Mouse (Mus musculus) intestine, embryonic 15.5 days (tissue): ENCODE results near the gene Ash1l. TPM values are rescaled to one million over a fixed set of nuclear protein-coding genes. Genes with fewer than 3 reads are reported as not detected.

Experiments used
- ATAC-seq: fragments of 200-750 bp; cut with Nextera tagmentation; 2 replicates; pipeline ENCODE4 v1.8.0; 2017; ENCODE audit warnings: moderate TSS enrichment, moderate library complexity
- H3K27ac ChIP-seq: fragments of 300-500 bp; sonication (generic); 2 replicates; pipeline ENCODE4 v1.5.1; 2015; ENCODE audit warnings: mild to moderate bottlenecking, inconsistent platforms
- H3K27me3 ChIP-seq: fragments of 300-500 bp; sonication (generic); replicated peaks from 2 replicates; pipeline ENCODE4 v1.6.1; 2015; ENCODE audit warnings: inconsistent platforms
- H3K36me3 ChIP-seq: fragments of 300-500 bp; sonication (generic); 2 replicates; pipeline ENCODE4 v1.6.1; 2015; ENCODE audit warnings: inconsistent platforms
- H3K4me1 ChIP-seq: fragments of 300-500 bp; sonication (generic); replicated peaks from 2 replicates; pipeline ENCODE4 v1.6.1; 2015; ENCODE audit warnings: inconsistent platforms
- H3K4me2 ChIP-seq: fragments of 300-500 bp; sonication (generic); replicated peaks from 2 replicates; pipeline ENCODE4 v1.6.1; 2015; ENCODE audit warnings: mild to moderate bottlenecking, inconsistent platforms
- H3K4me3 ChIP-seq: fragments of 300-500 bp; sonication (generic); replicated peaks from 2 replicates; pipeline ENCODE4 v1.5.1; 2015; ENCODE audit warnings: inconsistent platforms
- H3K9ac ChIP-seq: fragments of 300-500 bp; sonication (generic); 2 replicates; pipeline ENCODE4 v1.6.1; 2015; ENCODE audit warnings: inconsistent platforms
- H3K9me3 ChIP-seq: fragments of 300-500 bp; sonication (generic); 2 replicates; pipeline ENCODE4 v1.6.1; 2016; ENCODE audit warnings: inconsistent platforms
- WGBS: fragments of 180-500 bp; shearing (Covaris S2); methylation state at CpG from one replicate; pipeline ENCODE4 v1.1.7; 2015; 5-methylcytosine and 5-hydroxymethylcytosine counted together
- polyA plus RNA-seq: library from polyadenylated mRNA; unstranded; fragments of >200 nt; fragmentation: Nextera tagmentation; extraction: Ambion mirVana; gene quantifications from 2 replicates; pipeline ENCODE4 v1.2.1, GENCODE M21; 2015

Gene Ash1l
- polyA plus RNA-seq: 16.4 and 17.0 TPM in 2 replicates

- H3K27ac ChIP-seq: peak within 1 kb of the TSS; percentile 100
- H3K4me2 ChIP-seq: peak within 1 kb of the TSS; percentile 63
- no peaks in the 10 kb centered on the region for H3K36me3 ChIP-seq
- H3K27me3 ChIP-seq: no peaks in the 10 kb centered on the region
- peak; percentile 80 for ATAC-seq
- peak within 1 kb of the TSS; percentile 97 for H3K9ac ChIP-seq
- WGBS: under 1% methylated on average over 51 of the region's 64 CpGs
- no peaks in the 10 kb centered on the region for H3K9me3 ChIP-seq
- peak within 1 kb of the TSS; percentile 84 for H3K4me3 ChIP-seq
- peaks cover 13% of the 10 kb centered on the region; the same call in 1 of the 2 replicates for H3K4me1 ChIP-seq
These were observed at the start of gene Ash1l, which contains the start of gene Dap3 for GRCm38 (mm10) chr3:88950576-88951326. TSS of gene Ash1l (plus strand) at chr3:88950622. TSS of gene Dap3 (minus strand) at chr3:88951181.

GRCm38 (mm10) chr3:88904803-88905202, 45.6 kb upstream of the Ash1l start:
- H3K9ac ChIP-seq: no peak overlapping the region
- 83% methylated on average over 3 of the region's 3 CpGs for WGBS
- no peak overlapping the region for H3K27ac ChIP-seq
- H3K4me1 ChIP-seq: no peaks in the 10 kb centered on the region
- ATAC-seq: no peak
- no peaks in the 10 kb centered on the region for H3K9me3 ChIP-seq
- no peak overlapping the region for H3K4me3 ChIP-seq
- H3K36me3 ChIP-seq: peaks cover 33% of the 10 kb centered on the region
- no peaks in the 10 kb centered on the region for H3K27me3 ChIP-seq
- H3K4me2 ChIP-seq: no peak overlapping the region

DNA sequence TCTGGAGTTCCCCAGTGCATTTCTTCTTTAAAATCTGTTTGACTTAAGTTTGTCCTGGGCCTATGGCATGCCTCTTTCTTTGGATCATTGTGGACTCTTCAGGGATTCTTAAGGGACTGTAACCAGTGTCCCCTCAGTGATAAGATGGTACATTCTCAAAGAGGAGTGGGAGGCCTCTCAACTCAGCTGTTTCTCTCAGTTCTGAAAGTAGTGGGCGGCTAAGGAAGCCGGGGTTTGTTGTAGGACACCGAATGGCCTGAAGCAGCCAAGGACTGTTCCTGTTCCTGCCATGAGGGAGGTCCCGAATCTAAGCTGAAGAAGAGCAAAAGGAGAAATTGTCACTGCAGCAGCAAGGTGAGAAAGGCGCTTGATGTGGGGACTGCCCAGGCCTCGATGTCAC, 45.2 kb upstream of the Ash1l start:
- H3K4me2 ChIP-seq: no peak overlapping the region
- H3K36me3 ChIP-seq: peaks cover 38% of the 10 kb centered on the region
- no peaks in the 10 kb centered on the region for H3K27me3 ChIP-seq
- H3K4me1 ChIP-seq: no peaks in the 10 kb centered on the region
- H3K9ac ChIP-seq: no peak overlapping the region
- no peak for ATAC-seq
- WGBS: 92% methylated on average over 6 of the region's 6 CpGs
- no peak overlapping the region for H3K4me3 ChIP-seq
- no peaks in the 10 kb centered on the region for H3K9me3 ChIP-seq
- no peak overlapping the region for H3K27ac ChIP-seq

- H3K9me3 ChIP-seq: no peaks in the 10 kb centered on the region
- no peak overlapping the region for H3K9ac ChIP-seq
- peaks cover 43% of the 10 kb centered on the region for H3K36me3 ChIP-seq
- no peak for ATAC-seq
- H3K4me3 ChIP-seq: no peak overlapping the region
- no peak overlapping the region for H3K4me2 ChIP-seq
- WGBS: 94% methylated on average over 2 of the region's 2 CpGs
- no peak overlapping the region for H3K27ac ChIP-seq
- H3K4me1 ChIP-seq: no peaks in the 10 kb centered on the region
- no peaks in the 10 kb centered on the region for H3K27me3 ChIP-seq
These were observed 44.7 kb upstream of the Ash1l start for GRCm38 (mm10) chr3:88905741-88906140.

GRCm38 (mm10) chr3:88906393-88907159, 43.8 kb upstream of the Ash1l start:
- Histone ChIP-seq H3K9ac (no peak overlapping the region), H3K9me3 (no peaks in the 10 kb centered on the region), H3K27ac (no peak overlapping the region), H3K4me1 (no peaks in the 10 kb centered on the region), H3K27me3 (no peaks in the 10 kb centered on the region), H3K4me3 (no peak overlapping the region), H3K4me2 (no peak overlapping the region), H3K36me3 (peaks cover 50% of the 10 kb centered on the region)
- 76% methylated on average over 6 of the region's 6 CpGs for WGBS
- ATAC-seq: no peak

DNA sequence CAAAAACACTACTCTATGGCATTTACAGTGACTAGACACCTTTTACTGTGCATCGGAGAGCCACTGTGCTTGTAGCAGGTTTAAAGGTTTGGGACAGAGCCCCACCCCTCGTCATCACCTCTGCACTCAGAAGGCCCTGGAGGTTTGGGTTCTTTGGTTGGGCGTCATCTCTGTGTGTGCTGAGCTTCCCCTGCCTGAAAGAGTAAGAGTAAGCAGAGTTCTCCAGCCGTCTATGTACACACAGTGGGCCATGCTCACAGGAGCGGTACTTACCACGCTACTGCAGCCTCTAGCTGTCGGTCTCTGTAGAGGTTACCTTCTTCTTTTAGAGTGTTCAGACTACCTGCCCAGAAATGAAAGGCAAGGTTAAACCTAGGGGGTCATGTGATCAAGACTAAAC, 37.8 kb upstream of the Ash1l start:
- no peaks in the 10 kb centered on the region for H3K9me3 ChIP-seq
- 89% methylated on average over 7 of the region's 7 CpGs for WGBS

DNA sequence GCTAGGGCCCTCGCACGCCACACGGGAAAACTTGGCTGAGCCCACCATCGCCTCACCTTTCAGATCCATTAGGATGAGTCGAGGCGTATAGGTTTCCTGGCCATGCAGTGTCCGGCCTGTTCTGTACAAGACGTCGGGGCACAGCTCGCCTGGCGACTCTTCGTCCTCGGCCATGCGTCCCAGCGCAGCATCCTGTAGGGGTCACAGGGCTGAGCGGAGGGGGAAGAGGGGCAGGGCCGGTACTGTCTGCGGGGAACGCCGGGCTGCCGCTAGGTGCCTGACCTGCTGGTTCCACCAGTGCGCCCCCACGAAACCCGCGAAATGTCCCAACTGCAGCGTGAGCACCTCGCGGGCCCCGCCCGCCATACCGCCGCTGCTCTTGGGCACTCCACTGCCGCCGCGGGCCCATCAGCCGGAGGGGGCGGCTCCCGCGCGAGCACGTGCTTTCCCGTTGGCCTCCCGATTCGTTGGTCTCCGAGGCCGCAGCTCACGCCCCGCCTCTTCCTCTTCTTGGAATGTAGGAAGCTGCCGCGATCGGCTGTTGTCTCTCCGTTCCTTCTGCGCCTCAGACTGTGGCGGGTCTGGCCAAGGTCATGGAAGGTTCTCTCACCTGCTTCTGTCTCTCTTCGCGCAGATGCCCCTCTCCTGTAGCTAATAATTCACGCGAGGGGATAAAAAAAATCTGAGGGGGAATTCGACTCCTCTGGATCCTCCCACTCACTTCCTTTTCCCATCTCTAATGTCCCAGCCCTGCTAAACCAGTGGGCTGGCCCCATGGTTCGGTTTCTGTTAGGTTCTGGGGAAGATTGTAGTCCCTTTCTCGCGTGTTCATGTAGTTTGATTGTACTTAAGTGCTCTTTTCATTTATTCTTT, 36.7 kb upstream of the Ash1l start, which contains the start of gene Msto1:
TSS of gene Msto1 (minus strand) at position 489 of the 873 bp plus-strand sequence.
- peak within 1 kb of the TSS; percentile 79 for H3K4me3 ChIP-seq
- H3K36me3 ChIP-seq: peaks cover 26% of the 10 kb centered on the region; the same call in 1 of the 2 replicates
- H3K9ac ChIP-seq: peak within 1 kb of the TSS; percentile 71
- H3K27ac ChIP-seq: peak within 1 kb of the TSS; percentile 87
- no peaks in the 10 kb centered on the region for H3K27me3 ChIP-seq
- H3K4me1 ChIP-seq: peaks cover 10% of the 10 kb centered on the region; the same call in 1 of the 2 replicates
- H3K9me3 ChIP-seq: no peaks in the 10 kb centered on the region
- under 1% methylated on average over 62 of the region's 62 CpGs for WGBS
- ATAC-seq: peak; percentile 98
- H3K4me2 ChIP-seq: peak within 1 kb of the TSS; percentile 85

More for the DNA sequence above, 37.8 kb upstream of the Ash1l start:
- peak overlapping the region; percentile 85 for H3K4me2 ChIP-seq
- no peak overlapping the region for H3K27ac ChIP-seq
- peaks cover 37% of the 10 kb centered on the region for H3K36me3 ChIP-seq
- no peaks in the 10 kb centered on the region for H3K27me3 ChIP-seq
- H3K4me3 ChIP-seq: peak overlapping the region; percentile 79; the same call in 1 of the 2 replicates
- no peak overlapping the region for H3K9ac ChIP-seq
- peaks cover 10% of the 10 kb centered on the region; the same call in 1 of the 2 replicates for H3K4me1 ChIP-seq
- no peak for ATAC-seq

DNA sequence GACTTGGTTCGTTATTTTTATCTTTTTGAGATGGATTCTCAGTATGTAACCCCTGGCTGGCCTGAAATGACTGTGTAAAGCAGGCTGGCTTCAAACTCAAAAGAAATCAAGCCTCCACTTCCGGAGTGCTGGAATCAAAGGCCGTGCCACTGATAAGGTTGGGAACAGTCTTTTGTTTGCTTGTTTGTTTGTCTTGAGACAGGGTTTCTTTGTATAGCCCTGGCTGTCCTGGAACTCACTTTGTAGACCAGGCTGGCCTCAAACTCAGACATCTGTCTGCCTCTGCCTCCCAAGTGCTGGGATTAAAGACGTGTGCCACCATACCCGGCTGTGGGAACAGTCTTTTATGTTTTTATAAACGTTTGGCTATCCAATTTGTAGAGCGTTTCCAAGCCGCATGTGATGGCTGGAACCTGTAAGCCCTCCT, 36.0 kb upstream of the Ash1l start:
- peak overlapping the region; percentile 79 for H3K4me3 ChIP-seq
- H3K9me3 ChIP-seq: no peaks in the 10 kb centered on the region
- H3K4me2 ChIP-seq: peak overlapping the region; percentile 85
- H3K9ac ChIP-seq: peak overlapping the region; percentile 71
- no peaks in the 10 kb centered on the region for H3K27me3 ChIP-seq
- peaks cover 23% of the 10 kb centered on the region; the same call in 1 of the 2 replicates for H3K36me3 ChIP-seq
- H3K27ac ChIP-seq: peak overlapping the region; percentile 87
- H3K4me1 ChIP-seq: peaks cover 10% of the 10 kb centered on the region; the same call in 1 of the 2 replicates
- peak; percentile 20; the same call in 1 of the 2 replicates for ATAC-seq
- 24% methylated on average over 8 of the region's 8 CpGs for WGBS

DNA sequence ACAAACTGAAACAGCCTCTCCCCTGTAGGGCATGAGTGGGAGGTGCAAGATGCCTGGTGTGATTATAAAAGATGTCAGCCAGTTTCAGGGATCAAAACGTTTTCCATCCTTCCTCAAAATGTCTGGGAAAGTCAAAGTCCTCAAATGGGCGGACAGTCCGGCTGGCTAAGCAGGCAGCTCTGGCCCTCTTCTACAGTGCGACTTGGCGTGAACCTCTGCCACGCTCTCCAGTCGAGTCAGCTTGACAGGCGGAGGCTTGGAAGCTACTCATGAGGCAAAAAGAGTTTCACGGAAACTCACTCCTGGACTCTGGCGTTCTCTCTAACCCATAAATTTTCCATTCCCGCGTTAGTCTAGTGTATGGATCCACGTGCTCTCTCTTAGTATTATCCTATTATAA, 31.4 kb upstream of the Ash1l start:
- no peak overlapping the region for H3K9ac ChIP-seq
- H3K9me3 ChIP-seq: no peaks in the 10 kb centered on the region
- peaks cover 5% of the 10 kb centered on the region; the same call in 1 of the 2 replicates for H3K4me1 ChIP-seq
- no peak overlapping the region for H3K4me3 ChIP-seq
- H3K27ac ChIP-seq: no peak overlapping the region
- H3K36me3 ChIP-seq: peaks cover 32% of the 10 kb centered on the region
- H3K27me3 ChIP-seq: no peaks in the 10 kb centered on the region
- WGBS: 67% methylated on average over 13 of the region's 13 CpGs
- H3K4me2 ChIP-seq: no peak overlapping the region
- no peak for ATAC-seq

DNA sequence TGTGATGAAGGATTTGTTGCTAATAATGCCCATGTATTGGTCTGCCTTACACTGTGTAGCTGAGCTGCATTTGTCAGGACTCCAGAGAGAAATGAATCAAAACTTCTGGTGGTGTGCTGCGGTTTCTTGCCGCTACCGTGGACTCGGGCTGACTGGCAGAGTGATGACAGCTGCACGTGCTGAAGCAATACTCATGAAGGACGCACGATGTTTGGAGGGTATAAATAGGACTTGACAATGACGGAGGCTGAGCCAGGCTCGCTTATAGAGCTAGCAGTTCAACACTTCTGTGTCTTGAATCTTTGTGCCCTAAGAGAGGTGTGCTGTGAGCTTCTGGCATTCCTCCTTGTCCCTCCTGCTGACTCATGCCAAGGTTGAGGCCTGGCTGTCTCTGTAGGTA, 29.0 kb upstream of the Ash1l start:
- WGBS: 95% methylated on average over 9 of the region's 9 CpGs
- no peak overlapping the region for H3K4me3 ChIP-seq
- H3K36me3 ChIP-seq: peaks cover 41% of the 10 kb centered on the region
- H3K4me1 ChIP-seq: no peaks in the 10 kb centered on the region
- no peak overlapping the region for H3K9ac ChIP-seq
- no peaks in the 10 kb centered on the region for H3K9me3 ChIP-seq
- H3K4me2 ChIP-seq: no peak overlapping the region
- H3K27ac ChIP-seq: no peak overlapping the region
- H3K27me3 ChIP-seq: no peaks in the 10 kb centered on the region
- no peak for ATAC-seq

DNA sequence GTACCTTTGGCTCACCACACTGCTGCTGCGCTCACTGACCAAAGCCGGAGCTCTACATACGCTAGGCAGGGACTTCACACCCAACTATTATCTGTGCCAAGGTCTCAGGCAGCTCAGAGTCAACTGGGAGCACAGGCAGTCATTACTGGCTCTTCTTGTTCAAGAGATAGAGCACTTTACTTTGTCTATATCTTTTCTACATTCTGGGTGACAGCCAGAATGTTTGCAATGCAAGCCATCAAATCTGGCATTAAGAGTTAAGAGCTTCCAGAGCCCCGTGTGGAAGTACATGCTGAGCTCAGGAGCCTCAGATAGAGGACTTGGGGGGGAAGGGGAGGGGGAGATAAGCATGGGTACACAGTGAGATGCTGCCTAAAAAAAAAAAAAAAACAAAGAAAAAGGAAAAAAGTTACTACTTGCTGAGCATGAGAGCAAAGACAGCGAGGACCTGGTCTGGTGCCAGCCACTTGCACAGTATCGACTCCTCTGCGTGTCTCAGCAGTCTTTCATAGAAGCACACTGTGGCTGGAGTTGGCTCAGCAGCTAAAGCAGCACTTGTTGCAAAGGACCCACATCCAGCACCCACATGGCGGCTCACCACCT, 26.3 kb upstream of the Ash1l start:
- Histone ChIP-seq H3K4me2 (no peak overlapping the region), H3K27me3 (no peaks in the 10 kb centered on the region), H3K9me3 (no peaks in the 10 kb centered on the region), H3K4me3 (no peak overlapping the region), H3K9ac (no peak overlapping the region), H3K4me1 (no peaks in the 10 kb centered on the region), H3K27ac (no peak overlapping the region), H3K36me3 (peaks cover 57% of the 10 kb centered on the region)
- no peak for ATAC-seq
- 85% methylated on average over 8 of the region's 8 CpGs for WGBS
